Mouse (Mus musculus): ENCODE data around the gene Pgbd5. TPM values are rescaled to one million over a fixed set of nuclear protein-coding genes. Genes with fewer than 3 reads are reported as not detected.

The Pgbd5 gene
- total RNA-seq, 2 experiments from 2014 or later: 261 to 272 TPM

DNA sequence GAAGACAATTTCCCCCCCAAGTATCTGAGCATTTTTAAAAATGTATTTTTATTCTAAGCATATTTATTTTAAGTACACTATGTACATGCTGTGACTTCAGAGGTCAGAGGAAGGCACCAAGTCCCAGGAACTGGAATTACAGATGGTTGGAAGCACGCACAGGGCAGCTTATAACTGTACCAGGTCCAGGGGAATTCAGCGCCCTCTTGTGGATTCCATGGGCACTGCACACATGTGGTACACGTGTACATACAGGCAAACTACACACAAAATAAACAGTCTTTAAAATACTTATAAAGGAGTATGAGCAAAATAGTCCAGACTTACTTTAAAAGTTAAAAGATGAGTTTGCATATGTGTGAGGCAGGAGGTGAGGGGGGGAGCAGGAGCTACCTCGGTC lies 45.5 kb downstream of the Pgbd5 start:
- no peak for DNase-seq (ENCODE audit: extremely low spot score in 1 of 2, low spot score in 1 of 2)

DNA sequence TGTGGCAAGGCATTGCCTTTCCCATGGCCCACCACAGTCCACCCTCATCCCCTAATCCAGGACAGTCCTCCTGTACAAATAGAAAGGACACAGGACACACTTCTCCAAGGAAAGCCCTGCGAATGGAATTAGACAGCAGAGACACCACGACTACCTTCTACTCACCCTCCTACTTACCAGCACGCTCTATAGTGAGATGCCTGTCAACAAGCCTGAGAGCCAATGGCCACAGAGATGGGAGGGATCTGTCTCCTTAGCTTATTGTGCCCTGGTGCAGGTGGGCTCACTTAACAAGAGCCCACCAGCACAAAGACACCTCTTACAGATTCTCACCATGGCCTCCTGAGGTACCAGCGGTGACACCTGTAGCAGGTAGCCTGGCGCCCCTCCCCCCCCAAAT lies 46.4 kb downstream of the Pgbd5 start:
- no peak for DNase-seq (ENCODE audit: extremely low spot score in 1 of 2, low spot score in 1 of 2)

DNA sequence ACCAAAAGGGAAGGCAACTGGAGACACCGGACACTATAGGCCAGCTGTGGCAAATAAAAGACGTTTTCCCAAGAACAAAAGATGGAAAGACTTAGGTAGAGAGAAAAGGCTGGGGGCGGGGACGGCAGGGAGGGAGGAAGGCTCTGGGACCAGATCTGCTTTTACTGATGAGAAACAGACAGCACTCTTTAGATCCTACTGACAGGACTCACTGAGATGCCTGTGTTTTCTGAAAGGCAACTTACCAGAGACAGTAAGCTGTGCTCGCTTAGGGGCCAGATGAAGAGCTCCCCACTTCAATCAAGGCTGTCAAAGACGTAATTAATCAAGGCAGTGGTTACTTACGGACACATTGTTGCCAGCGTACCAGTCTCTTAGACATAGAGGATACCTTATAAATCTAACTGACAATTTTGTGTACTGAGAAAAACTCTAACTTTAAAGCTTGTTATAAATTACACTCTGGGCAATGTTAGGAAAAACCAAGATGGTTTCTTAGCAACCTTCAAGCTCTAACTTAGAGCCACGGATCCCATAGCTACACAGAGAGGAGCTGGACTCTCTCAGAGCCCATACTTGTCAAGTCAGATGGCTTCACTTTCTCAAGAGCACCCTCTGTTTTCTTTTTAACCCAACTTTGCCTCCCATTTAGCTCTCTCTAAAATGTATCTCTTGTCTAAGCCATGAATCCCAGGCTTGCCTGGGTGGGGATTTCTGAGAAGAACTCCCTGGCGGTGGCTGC lies 47.0 kb downstream of the Pgbd5 start:
- no peak for DNase-seq (ENCODE audit: extremely low spot score in 1 of 2, low spot score in 1 of 2)

DNA sequence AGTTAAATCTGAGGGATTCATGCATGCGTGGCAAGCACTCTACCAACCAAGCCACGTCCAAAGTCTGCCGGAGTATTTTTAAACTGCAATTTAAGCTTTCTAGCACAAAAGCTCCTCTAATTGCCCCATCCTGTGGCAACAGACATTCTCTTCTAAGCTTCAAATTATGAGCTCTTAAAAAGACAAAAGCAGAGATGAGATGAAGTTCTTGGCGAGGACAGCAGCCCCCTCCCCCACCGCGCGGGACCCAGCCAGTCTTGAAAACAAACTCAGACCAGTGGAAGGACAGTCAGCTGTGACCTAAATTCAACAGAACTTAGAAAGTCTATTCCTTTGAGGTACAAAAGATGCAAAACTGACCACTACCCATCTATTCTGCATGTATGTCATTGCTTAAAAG lies 48.3 kb downstream of the Pgbd5 start:
- no peak for DNase-seq (ENCODE audit: extremely low spot score in 1 of 2, low spot score in 1 of 2)

DNA sequence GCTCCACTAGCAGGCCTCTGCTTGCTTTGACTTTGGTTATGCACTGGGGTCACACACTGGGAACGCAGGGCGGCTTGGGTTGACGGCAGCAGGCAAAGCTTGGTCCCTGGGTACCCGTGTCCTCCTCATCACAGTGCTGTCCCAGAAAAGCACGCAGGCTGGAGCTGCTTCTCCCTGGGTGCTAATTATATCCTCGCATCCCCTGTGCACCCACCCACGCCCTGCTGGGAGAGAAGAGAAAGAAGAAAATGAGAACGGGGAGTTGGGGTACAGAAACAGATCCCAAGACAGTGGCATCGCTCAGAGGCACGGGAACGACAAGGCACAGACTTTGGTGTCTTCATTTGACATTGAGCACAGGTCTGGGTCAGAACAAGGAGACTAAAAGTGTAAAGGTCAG lies 50.0 kb downstream of the Pgbd5 start:
- DNase-seq (ENCODE audit: extremely low spot score in 1 of 2, low spot score in 1 of 2): peak in 1 of 2 experiments; percentile 53

DNA sequence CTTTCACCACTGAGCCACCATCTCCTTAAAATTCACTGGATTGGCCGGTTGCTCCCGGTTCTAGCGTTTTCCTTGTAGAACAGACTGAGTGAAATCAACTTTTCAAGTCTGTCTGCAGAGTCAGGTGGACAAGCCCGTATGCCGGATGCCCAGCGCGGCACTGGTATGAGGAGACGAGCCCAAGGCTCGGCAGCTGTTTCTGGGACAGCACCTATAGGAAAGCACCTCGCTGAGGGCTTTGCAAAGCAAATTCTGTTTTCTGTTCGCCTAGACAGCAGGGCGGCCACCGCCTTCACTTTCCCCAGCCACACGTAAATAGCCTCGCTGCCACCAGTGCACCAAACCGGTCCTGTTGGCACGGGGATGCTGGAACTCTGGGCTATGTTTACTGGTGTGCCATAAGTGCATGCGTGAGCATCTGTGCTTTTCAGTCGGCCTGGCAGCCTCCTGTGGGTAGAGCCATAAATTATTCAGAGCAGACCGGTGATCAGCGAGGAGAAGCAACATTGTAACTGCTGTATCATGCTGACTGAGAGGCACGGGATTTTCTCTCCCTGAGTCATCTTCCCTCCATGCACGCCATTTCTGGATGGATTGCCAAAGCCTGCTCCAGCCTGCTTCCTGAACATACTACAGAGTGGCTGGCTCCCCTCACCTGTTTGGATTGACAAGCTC lies 53.1 kb downstream of the Pgbd5 start:
- DNase-seq (ENCODE audit: extremely low spot score in 1 of 2, low spot score in 1 of 2): peak in 1 of 2 experiments; percentile 41

DNA sequence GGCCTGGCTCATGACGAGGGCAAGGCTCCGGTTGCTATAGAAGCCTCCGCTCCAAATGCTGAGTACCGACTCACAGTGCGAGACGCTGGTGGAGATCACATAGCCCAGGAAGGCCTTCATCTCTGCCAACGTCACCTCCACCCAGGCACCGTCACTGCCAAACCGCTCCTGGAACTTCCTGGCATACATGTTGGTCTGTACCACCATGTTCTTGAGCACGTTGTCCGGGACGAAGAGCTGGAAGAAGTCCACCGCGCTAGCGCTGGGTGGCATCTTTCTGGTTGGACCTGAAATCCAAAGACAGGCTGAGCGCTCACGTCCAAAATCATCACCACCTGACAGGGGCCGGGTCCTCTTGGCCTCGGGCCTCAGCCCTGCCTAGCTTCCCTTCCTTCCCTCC lies 55.1 kb downstream of the Pgbd5 start:
- no peak for DNase-seq (ENCODE audit: extremely low spot score in 1 of 2, low spot score in 1 of 2)

DNA sequence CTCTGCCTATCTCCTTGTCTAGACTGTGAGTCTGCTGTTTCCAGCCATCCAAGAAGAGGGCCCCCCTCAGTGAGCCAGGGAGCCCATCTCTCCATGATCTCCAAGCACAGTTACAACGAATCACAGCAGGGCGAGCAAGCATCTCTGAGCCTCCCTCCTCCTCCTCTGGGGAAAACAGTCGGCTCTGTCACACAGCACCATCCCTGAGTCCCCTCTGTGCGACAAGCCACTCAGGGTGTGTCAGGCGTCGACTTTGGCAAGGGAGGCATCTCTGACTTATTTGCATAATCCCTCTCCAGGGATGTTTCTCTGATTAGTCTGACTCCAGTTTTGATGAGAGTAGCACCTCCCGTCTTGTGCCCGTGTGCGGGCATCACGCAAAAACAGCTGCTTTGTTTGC lies 57.2 kb downstream of the Pgbd5 start:
- no peak for DNase-seq (ENCODE audit: extremely low spot score in 1 of 2, low spot score in 1 of 2)

DNA sequence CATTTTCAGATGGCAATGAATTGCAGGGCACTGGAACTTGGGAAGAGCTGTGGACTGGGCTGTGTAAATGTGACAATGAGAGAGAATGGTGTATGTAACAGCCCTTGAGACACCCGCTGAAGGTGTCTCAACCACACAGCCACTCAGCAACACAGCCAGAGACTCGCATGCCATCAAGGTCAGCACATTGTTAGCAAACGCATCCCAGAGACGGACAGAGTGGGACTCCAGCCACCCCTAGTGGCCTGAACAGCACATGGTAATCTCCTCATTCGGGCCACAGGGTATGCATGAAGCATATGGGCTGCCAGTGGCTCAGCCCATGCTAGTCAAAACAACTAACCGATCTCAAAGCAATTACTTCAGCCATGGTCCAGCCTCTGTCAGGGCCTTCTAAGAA lies 60.2 kb downstream of the Pgbd5 start:
- DNase-seq (ENCODE audit: extremely low spot score in 1 of 2, low spot score in 1 of 2): no peak

DNA sequence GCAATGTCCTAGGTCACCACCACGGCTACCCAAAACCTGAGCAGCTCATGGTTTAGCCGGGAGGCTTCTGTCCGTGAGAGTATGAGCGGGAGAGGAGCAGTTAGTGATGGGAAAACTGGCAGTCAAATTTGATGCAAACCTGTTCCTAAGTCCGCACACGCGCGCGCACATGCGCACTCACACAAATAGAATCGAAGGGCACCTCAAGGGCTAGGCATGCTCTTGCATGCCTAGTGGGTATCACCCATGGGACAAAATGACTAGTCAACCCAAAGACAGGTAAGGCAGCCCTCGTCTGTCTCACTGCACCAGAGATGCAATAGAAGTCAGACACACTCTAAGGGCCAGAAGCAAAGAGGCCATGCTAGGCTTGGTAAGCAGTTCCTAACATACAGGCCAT lies 63.1 kb downstream of the Pgbd5 start:
- DNase-seq (ENCODE audit: extremely low spot score in 1 of 2, low spot score in 1 of 2): no peak

DNA sequence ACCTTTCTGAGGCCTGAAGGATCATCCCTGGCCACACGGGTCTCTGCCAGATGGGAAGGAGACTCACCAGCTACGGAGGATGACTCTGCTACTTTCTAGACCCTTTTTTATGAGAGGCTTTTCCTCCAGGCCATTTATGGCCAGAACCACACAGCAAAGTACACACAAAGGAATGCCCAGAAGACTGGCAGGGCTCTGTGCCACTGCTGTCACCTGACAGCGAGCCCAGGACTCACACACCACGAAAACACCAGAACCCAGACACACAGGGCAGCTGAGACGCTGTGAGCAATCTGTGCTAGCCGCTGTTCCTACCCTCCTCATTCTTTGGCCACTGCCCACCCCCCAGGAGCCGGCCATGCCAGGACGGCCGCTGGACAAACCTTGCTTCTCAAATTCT lies 63.7 kb downstream of the Pgbd5 start:
- DNase-seq (ENCODE audit: extremely low spot score in 1 of 2, low spot score in 1 of 2): no peak

DNA sequence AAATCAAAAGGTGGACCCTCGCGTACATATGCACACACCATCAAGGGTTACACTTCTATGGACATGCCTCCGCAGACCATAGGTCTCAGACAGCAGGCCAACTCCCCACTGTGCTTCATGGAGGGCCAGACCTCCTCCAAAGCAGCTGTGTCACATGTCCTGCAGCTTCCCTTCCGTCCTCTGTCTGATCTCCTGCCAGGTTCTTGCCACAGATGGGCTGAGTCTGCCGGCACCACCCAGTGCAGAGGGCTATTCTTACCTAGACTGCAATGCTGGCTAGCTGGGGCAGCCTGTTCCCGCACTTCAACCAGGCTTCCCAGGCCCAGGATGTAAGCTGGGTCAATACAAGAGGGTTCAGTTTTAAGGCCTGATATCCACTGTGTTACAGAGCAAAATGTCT lies 64.3 kb downstream of the Pgbd5 start:
- DNase-seq (ENCODE audit: extremely low spot score in 1 of 2, low spot score in 1 of 2): no peak

DNA sequence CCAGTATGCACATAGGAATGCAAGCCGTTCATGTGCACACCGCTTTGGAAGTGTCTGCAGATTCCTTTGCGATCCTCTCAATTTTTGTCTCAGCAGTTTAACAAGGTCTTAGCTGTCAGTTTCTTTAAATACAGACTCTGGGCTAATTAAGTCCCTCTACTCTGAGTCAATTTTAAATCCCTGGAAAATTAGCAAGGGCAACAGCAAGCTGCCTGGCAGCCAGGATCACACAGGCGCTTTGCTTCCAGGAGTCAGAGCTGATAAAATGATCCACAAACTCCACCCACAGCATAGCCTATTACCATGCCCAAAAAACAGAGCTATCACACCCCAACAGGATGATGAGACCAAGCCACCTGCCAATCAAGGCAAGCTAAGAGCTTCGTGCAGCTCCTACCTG lies 65.7 kb downstream of the Pgbd5 start:
- DNase-seq (ENCODE audit: extremely low spot score in 1 of 2, low spot score in 1 of 2): no peak

DNA sequence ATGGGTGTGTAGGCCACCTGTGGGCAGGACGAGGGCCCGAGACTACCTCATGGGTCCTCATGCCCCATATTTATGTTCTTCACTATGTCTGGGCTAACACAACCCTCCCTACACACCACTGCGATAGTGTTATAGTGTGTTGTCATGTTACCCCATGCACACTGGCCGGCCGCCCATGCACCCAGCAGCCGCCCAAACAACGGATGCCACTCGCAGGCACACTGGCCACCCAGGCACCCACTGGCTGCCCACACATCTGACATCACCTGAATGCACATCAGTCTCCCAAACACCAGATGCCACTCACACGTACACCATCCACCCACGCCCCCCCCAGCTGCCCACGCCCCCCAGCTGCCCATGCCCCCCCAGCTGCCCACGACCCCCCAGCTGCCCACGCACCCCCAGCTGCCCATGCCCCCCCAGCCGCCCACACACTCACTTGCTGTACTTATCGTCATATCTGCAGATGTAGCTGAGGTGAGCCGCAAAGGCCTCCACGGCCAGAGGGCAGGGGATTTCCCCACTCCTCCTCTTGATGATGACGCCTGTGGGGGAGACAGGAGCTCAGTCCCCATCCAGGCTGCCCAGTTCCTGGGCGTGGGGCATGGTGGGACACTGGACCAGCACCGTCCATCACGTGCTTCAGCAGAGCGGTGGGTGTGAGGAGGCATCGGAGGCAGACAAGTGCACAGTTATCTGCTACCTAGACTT lies 67.9 kb downstream of the Pgbd5 start:
- DNase-seq (ENCODE audit: extremely low spot score in 1 of 2, low spot score in 1 of 2): no peak

DNA sequence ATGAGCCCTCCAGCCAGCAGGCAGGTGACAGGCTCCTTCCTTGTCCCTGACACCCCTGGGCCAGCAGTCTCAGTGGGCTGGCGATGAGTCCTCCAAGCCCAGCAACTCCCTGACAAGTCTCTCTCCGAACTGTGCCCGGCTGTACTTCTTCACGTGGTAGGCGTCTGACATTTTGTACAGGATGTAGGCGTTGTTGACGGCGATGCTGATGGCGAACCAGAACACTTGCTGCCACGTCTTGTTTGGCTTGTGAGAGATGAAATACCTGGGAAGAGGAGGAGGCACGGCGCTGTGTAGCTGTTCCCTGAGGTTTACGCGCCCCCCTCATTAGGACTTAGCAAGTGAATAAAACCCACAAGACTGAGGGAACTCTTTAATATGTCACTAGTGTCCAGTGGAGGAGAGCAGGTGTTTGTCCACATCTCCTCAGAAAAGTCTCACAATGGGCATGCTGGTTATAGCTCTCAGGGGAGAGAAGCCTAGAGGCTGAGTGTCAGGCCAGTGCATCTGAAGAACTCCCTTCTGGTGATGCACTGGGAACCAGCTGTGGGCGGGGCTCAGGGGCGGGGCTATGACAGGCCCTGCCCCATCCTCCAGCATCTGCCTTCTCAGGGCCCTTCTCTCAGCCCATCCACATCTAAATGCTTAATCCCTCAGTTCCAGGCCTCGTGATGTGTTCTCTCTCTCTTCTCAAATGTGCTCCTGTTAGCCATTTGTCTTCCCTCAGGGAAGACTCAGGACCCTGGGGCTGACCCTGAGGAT lies 68.9 kb downstream of the Pgbd5 start:
- no peak for DNase-seq (ENCODE audit: extremely low spot score in 1 of 2, low spot score in 1 of 2)

DNA sequence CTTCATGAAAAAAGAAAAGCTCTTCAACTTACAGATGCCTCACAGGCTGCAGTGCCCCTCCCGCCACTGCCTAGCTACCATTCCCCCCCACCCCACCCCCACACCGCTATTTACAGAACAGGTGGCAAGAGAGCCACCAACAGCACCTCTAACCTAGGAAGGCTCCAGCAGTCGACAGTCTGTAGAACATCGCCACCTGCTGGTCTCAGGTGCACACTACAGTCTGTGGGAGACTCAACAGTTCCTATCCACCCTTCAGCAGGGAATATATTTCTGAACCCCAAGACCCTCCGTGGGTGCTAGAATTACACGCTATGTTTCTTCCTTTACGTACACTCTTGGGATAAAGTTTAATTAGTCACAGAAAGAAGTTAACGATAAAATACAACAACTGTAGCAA lies 71.2 kb downstream of the Pgbd5 start:
- peak in 1 of 2 experiments; percentile 78 for DNase-seq (ENCODE audit: extremely low spot score in 1 of 2, low spot score in 1 of 2)

DNA sequence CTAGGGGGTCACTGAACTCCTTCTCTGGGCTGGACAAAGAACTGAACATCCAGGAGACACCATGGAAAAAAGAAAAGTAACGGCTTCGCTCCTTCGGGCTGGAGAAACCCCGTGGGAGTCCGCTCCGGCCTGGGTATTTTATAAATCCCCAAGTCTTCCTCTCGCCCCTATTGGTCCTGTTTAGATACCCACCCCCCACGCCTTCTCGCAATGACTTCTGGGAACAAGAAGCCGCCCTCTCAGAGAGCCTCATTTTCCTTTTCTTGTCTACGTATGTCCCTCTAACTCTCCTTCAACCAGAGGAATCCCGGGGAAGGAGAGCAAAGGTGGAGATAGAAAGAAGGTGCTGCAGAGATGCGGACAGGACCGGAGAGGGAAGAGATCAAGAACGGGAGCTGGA lies 76.1 kb downstream of the Pgbd5 start:
- no peak for DNase-seq (ENCODE audit: extremely low spot score in 1 of 2, low spot score in 1 of 2)

DNA sequence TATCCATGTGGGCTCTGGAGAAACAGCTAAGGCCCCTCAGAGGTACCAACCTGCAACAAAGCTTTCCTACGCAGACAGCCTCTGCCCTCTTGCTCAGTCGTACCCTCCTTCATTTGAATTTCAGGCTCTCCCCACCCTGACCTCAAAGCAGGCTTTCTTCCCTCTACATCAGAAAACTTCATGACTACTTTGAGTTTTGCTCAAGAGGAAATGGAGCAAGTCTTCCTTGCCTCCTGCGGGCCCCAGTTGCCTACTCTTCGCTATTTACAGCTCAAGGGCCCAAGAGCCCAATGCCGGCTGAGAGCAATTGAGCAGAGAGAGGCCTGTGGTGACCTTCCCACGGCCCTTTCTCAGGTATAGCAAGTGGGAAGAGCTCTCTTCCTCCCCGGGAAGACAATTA lies 76.9 kb downstream of the Pgbd5 start:
- DNase-seq (ENCODE audit: extremely low spot score in 1 of 2, low spot score in 1 of 2): no peak

DNA sequence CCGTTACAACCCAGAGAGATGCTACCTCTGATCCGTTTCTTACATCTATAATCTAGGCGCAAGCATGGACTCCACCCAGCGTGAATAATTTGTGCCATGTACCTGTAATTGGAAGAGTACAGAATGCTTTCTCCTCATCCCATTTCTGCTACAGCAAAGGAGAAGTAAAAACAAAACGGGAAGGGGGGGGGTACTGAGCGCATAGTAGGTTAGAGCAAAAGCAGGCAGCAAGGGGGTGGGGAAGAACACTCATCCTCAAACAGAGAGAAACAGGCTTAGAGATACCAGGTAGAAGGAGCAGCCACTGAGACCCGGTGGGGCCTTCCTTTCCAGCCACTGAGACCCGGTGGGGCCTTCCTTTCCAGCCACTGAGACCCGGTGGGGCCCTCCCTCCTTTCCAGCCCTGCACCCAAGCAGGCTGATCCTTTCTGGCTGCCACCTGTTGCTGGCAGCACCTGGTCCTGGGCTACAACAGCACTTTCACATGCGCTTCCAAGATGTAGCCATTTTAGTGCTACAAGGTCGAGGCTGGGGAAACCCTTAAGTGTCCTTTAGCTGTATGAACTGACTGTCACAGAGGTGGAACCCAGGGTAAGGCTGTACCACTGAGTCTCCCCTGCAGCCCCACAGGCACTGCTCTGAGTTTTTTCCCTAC lies 77.6 kb downstream of the Pgbd5 start:
- DNase-seq (ENCODE audit: extremely low spot score in 1 of 2, low spot score in 1 of 2): no peak

DNA sequence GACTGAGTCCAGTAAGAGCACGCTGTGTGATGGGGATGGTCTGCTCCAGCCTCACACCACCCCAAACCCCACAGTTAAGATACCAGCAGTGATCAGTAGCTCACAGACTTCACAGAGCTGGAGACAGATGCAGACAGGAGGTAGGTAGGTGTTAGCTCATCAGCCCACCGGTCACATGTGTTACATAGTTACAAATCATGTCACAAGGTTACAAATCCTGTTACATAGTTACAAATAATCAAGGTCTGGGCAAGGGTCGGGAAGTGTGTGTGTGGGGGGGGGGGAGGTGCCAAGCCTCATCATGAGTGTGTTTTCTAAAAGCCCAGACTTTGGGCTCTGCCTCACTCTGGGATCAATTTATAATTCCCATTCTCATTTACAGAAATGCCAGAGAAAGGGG lies 78.5 kb downstream of the Pgbd5 start:
- no peak for DNase-seq (ENCODE audit: extremely low spot score in 1 of 2, low spot score in 1 of 2)

Measured in layer of hippocampus, postnatal 25 days (tissue).